Mouse (Mus musculus) effector memory CD4-positive, alpha-beta T cell, adult 7 months (primary cell): ENCODE results near the gene Vwa1. TPM values are rescaled to one million over a fixed set of nuclear protein-coding genes. Genes with fewer than 3 reads are reported as not detected.

Source experiments
- polyA plus RNA-seq: library from polyadenylated mRNA; unstranded; fragments of 100-300 nt; shearing (Covaris generic); gene quantifications from one replicate; pipeline ENCODE4 v1.2.1, GENCODE M21; 2017

Vwa1 gene
- not detected for polyA plus RNA-seq

DNA sequence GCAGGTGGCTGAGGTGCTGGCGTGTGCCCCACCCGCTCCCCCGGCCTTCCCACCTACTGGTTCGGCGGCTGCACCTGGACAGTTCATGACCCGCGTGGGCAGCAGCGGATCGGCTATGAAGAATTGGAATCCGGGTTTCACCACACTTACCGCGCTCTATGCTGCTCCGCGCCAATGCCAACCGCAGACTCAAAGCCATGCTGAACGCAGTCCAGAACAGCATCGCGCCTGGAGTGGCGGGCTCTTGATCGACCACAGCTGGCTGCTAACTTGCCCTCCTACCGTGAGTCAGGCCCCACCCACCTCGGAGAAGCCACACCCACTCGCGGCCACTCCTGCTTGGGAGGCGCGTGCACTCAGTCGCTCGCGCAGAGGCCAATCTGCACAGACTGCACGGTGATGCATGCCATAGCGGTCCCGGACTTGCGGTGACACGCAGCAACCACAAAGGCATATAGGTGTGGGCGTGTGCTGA is at the start of gene Vwa1:
Gene Vwa1, minus strand, starts transcription at position 419 of the 475 bp plus-strand sequence.

DNA sequence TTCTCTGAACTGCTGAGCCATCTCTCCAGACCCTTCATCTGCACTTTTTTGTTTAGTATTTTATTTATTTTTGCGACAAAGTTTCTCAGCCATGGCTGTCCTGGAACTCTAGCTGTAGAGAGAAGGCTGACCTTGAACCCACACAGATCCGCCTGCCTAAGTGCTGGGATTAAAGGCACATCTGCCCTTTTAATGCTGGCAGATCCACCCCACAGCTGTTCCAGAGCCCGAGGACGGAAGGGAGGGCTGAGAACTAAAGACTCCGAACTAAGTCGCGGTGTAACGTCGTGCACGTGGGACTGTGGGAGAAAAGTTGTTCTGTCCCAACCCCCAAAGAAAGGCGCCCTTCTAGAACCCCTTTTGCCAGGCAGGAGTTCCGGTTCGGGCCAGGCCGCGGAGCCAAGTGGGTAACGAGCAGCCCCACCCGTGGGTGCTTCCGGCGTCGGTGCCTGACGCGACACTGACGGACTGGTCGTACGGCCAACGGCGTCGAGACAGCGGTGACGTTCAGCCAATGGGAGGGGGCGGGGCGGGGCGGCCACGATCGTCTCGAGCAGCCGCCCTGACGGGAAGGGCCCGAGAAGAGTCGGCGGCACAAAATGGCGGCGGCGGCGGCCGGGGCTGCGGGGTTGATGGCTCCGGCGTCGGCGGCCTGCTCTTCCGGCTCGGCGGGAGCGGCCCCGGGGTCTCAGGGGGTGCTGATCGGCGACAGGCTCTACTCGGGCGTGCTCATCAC is 37.6 kb upstream of the Vwa1 start, which contains the start of gene Ccnl2:
Gene Ccnl2, plus strand, starts transcription at position 561 of the 736 bp plus-strand sequence.

DNA sequence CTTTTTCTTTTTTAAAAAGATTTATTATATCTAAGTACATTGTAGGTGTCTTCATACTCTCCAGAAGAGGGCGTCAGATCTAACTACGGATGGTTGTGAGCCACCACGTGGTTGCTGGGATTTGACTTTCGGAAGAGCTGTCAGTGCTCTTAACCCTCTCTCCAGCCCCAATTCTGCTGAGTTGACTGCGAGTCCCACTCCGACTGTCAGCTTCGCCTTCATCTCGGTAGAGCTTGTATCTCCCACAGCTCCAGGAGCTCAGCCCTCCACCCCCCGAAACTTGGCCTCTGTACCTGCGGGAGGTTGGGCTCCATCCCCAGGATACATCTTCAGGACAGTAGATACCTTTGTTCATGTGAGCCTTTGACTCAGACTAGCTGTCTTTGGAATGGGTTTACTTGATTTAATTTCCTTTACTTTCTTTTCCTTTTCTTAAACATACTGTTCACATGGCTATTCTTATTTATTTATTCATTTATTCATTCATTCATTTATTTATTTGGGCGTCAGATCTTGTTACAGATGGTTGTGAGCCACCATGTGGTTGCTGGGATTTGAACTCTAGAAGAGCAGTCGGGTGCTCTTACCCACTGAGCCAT is 28.3 kb upstream of the Vwa1 start, which contains the start of gene Mrpl20:
Gene Mrpl20, plus strand, starts transcription at position 138 of the 599 bp plus-strand sequence.

DNA sequence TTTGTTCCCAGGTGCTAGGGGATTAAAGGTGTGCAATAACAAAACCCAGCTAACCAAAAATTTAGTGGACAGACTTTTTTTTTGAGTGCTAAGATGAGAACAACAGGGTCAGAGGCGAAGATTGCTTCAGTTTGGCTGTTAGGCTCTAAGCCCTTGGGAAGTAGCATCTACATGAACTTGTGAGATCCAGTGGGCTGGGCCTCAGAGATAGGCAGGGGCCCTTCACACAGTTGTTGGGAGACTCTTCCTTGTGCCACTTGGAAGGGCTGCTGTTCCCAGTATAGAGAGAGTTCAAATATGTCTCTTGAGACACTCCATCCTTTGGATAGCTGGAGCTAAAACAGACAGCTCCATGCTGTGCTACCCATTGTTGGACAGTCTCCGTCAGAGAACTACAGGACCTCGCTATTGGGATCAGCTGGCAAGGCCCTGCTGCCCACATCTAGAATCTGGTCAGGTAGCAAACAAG is 15.6 kb upstream of the Vwa1 start, which contains the start of gene Ankrd65:
Gene Ankrd65, plus strand, starts transcription at position 419 of the 469 bp plus-strand sequence.

DNA sequence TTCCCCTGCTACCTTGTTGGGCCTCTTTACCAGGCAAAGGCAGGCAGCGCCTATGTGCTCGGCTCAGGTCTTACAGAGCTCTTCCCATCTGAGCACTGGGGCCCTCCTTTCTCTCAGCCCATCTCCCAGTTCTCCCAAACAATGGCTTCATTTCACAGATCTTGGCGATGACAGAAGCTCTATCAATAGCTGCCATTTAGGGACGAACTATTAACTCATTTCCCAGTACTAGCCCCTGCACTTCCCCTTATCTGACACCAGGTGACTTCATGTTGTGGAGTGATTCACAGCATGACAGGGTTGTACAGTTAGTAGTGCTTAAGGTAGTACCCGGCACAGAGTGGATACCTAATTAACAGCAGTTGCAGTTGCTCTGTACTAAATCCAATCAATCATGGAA is 11.3 kb upstream of the Vwa1 start, which contains the start of gene Tmem88b:
Gene Tmem88b, minus strand, starts transcription at position 56 of the 400 bp plus-strand sequence.

DNA sequence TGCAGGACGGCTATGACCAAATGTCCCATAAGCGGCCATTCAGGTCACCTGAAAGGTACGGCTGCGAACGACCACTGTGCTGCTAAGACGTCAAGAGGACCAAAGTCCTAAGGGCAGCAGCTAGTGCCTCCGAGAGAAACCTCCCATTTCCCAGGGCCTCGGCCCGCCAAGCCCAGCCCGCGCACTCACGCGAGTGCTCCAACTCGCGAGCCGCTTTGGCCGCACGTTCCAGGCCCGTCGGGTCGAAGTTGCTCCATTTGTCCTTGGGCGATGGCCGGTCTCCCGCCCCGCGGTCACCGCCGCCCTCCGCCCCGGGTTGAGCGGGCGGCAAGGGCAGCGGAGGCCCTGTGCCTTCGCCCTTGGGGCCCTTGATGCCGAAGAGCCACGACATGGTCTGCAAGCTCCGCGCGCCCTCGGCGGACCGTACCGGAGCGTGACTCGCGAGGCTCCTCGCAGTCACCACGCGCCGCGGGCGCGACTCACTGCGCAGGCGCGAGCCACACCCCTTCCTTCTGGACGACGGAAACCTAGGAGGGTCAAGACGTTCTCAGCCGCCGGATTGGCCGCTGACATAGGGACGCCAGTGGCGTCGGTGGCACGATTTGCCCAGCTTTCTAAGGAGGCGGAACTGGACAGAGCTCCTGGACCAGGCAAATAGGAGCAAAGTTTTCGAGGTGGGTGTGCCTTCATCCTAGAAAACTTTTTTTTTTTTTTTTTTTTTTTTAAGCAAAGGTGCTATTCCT is 13.7 kb downstream of the Vwa1 start, which contains the start of gene Atad3a:
Gene Atad3a, minus strand, starts transcription at position 481 of the 743 bp plus-strand sequence.

DNA sequence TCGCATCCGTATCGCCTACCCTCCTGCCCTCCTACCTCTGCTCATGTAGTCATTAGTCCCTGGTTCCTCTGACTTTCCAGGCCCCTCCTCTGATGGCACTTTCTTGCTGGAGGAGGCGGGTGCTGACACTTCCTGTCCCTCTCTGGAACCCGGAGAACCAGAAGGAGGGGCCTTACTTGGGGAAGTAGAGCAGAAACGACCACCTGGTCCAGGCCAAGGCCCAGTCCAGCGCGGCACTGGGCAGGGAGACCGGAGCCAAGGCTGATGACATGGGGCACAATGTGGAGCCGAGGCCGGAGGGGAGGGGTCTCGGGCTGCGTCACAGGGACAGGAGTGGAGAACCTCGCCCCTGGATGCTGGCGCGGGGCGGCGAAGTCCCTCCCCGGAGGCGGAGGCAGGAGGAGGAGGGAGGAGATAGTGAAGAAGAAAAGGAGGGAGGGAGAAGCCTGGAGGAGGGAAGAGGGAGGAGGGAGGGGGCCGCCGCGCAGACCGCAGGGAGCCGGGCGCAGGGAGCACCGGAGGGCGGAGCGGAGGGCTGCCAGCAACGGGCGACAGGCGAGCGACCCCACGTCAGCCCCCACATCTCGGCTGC is 40.1 kb downstream of the Vwa1 start, which contains the start of gene Tmem240:
Gene Tmem240, plus strand, starts transcription at position 451 of the 592 bp plus-strand sequence.

Other genes starting within 250 kb of the Vwa1 start
- 110 TPM for gene Nadk, start 212.3 kb downstream of the Vwa1 start, polyA plus RNA-seq
- 20.0 TPM for gene Slc35e2, start 173.3 kb downstream of the Vwa1 start, polyA plus RNA-seq
- gene Cdk11b, start 149.8 kb downstream of the Vwa1 start, polyA plus RNA-seq = 314 TPM
- gene Gm10563, start 129.3 kb downstream of the Vwa1 start, polyA plus RNA-seq = not detected
- 0.74 TPM for gene Mmp23, start 121.3 kb downstream of the Vwa1 start, polyA plus RNA-seq
- 45.8 TPM for gene Mib2, start 105.5 kb downstream of the Vwa1 start, polyA plus RNA-seq
- 10.8 TPM for gene Fndc10, start 80.4 kb downstream of the Vwa1 start, polyA plus RNA-seq
- 92.9 TPM for gene Ssu72, start 69.9 kb downstream of the Vwa1 start, polyA plus RNA-seq
- gene Tmem240, start 39.9 kb downstream of the Vwa1 start, polyA plus RNA-seq = 0.35 TPM
- 65.7 TPM for gene Atad3a, start 13.6 kb downstream of the Vwa1 start, polyA plus RNA-seq
- gene Tmem88b, start 11.2 kb upstream of the Vwa1 start, polyA plus RNA-seq = not detected
- not detected for gene Ankrd65, start 15.7 kb upstream of the Vwa1 start, polyA plus RNA-seq
- 72.5 TPM for gene Mrpl20, start 28.2 kb upstream of the Vwa1 start, polyA plus RNA-seq
- 320 TPM for gene Ccnl2, start 37.8 kb upstream of the Vwa1 start, polyA plus RNA-seq
- 125 TPM for gene Aurkaip1, start 56.6 kb upstream of the Vwa1 start, polyA plus RNA-seq
- 4.6 TPM for gene Mxra8, start 65.0 kb upstream of the Vwa1 start, polyA plus RNA-seq
- 85.5 TPM for gene Dvl1, start 72.7 kb upstream of the Vwa1 start, polyA plus RNA-seq
- gene Tas1r3, start 88.7 kb upstream of the Vwa1 start, polyA plus RNA-seq = 0.56 TPM
- gene Cptp, start 94.7 kb upstream of the Vwa1 start, polyA plus RNA-seq = 6.9 TPM
- 63.2 TPM for gene Ints11, start 94.8 kb upstream of the Vwa1 start, polyA plus RNA-seq
- gene Pusl1, start 117.1 kb upstream of the Vwa1 start, polyA plus RNA-seq = 26.4 TPM
- 38.1 TPM for gene Acap3, start 117.1 kb upstream of the Vwa1 start, polyA plus RNA-seq
- gene Ube2j2, start 169.1 kb upstream of the Vwa1 start, polyA plus RNA-seq = 179 TPM
- gene C1qtnf12, start 187.6 kb upstream of the Vwa1 start, polyA plus RNA-seq = 3.1 TPM
- gene B3galt6, start 218.0 kb upstream of the Vwa1 start, polyA plus RNA-seq = 6.7 TPM
- 494 TPM for gene Sdf4, start 218.2 kb upstream of the Vwa1 start, polyA plus RNA-seq
- 649 TPM for gene Tnfrsf4, start 239.1 kb upstream of the Vwa1 start, polyA plus RNA-seq